Mouse (Mus musculus): ENCODE data around the gene Snx32.

Gene Snx32

GRCm38 (mm10) chr19:5510031-5511026 is at the start of gene Snx32:
Gene Snx32 (minus strand): TSS chr19:5510538.
- in situ Hi-C loops (cut with MboI, MseI) = no loop called here

DNA sequence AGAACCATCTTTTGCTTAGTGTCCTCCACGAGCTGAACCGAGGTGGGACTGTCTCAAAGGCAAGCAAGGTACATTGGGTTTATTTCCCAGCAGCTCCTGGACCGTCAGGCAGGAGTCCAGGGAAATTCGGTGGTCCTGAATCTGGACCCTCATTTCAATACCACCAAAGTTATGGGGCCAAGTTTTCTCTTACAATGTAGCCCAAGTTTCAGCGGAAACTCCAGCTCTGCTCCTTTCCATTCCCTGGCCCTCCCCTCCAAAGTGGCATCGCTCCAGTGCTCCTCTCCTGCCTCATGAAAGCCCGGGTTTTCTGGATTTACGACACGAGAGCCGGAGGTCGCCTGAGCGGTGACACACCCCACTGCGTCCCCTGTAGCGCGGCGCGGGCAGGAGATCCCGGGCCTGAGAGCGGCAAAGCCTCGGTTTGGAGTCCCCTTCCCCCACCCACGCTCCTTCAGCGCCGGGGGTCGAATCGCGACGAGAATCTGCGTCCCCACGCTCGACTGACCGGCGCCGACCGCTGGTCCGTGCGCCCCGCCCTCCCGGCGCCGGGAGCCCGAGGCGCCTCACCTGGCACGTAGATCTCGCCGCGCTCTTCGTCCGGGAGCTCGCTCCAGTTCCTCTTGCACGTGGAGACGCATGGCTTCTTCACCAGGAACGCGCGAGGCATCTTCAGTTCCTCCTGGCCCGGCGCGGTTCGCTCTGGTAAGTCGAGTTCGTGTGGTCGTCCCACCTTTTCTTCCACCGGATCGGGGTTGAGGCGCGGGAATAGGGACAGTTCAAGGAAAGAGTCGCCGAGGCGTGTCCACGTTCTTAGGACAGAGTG is 49.5 kb upstream of the Snx32 start:
- in situ Hi-C loops (cut with MboI, MseI) = no loop called here

GRCm38 (mm10) chr19:5559229-5559628 is 48.9 kb upstream of the Snx32 start:
- in situ Hi-C loops (cut with MboI, MseI) = no loop called here

DNA sequence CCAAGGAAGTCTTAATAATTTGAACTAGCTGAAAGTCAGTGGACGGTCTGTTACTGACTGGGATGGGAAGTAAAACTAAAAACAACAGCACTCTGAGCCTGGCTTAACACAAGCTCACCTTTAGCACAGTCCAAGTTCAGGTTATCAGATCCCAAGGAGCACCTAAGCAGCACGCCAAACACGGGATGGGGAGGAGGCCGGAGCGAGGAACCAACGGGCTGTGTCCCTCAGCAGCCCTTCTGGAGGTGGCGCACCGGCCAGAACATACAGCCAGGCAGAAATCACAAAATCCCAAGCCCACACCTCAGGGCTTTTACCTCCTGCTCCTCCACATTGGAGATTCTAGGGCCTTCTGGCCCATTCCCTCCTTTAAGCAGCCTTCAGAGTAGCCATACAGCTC is 48.4 kb upstream of the Snx32 start:
- in situ Hi-C loops (cut with MboI, MseI) = no loop called here

DNA sequence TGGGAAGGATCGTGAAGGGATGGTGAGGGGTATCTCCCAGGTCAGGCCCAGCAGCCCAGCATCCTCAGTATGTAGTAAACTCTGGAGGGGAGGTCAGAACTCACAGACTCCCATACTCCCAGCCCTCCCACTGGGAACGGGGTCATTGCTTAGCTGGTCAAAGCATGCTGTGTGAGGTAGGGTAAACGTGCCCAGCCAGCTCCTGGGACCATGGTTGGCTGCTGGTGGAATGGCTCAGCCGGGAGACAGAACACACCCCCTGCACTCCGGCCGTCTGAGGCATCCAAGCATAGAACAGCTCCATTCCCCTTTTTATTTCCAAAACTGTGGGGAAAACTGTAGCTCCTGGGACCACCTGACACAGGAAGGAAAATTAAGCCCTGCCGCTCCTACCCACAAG is 47.8 kb upstream of the Snx32 start:
- in situ Hi-C loops (cut with MboI, MseI) = no loop called here

- in situ Hi-C loops (cut with MboI, MseI) = no loop called here
These were observed 43.9 kb upstream of the Snx32 start for GRCm38 (mm10) chr19:5554212-5554611.

- in situ Hi-C loops (cut with MboI, MseI) = no loop called here
These were observed 43.5 kb upstream of the Snx32 start for GRCm38 (mm10) chr19:5553802-5554201.

- in situ Hi-C loops (cut with MboI, MseI) = loop anchor here in 1 of 2 experiments (10.0 kb wide), 1 partner anchor 347 kb away; the partner anchor contains the start of gene Tigd3
These were observed 37.2 kb upstream of the Snx32 start for GRCm38 (mm10) chr19:5547471-5548056.

- in situ Hi-C loops (cut with MboI, MseI) = loop anchor here in 1 of 2 experiments (10.0 kb wide), 1 partner anchor 351 kb away; the partner anchor contains the start of gene Tigd3
These were observed 33.7 kb upstream of the Snx32 start for GRCm38 (mm10) chr19:5544031-5544430.

- in situ Hi-C loops (cut with MboI, MseI) = loop anchor here in 1 of 2 experiments (10.0 kb wide), 1 partner anchor 351 kb away; the partner anchor contains the start of gene Tigd3
These were observed 33.0 kb upstream of the Snx32 start for GRCm38 (mm10) chr19:5543362-5543761.

DNA sequence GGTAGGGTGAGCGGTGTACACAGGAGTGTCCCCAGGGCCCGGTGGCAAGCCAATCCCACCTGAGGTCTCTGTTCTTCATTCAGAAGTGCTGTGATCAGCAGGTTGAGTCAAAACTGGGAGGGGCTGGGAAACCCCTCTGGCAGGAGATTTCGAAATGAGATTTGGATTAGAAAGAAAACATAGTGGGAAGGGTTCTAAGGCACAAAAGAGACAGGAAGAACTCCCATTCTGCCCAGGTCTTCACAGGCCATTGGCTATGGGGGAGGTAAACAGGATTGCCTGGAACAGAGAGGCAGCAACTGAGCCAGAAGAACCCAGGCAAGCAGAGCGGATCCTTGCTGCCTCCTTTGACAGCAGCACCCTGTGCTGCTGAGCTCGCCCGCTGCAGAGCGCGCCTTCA is 28.4 kb upstream of the Snx32 start:
- in situ Hi-C loops (cut with MboI, MseI) = no loop called here

- in situ Hi-C loops (cut with MboI, MseI) = loop anchor here (5.0 kb wide), 2 partner anchors 35 to 40 kb away; partner anchors contain the start of gene Ap5b1 (in 1 of the 2)
These were observed 22.2 kb upstream of the Snx32 start for GRCm38 (mm10) chr19:5532520-5532919.

DNA sequence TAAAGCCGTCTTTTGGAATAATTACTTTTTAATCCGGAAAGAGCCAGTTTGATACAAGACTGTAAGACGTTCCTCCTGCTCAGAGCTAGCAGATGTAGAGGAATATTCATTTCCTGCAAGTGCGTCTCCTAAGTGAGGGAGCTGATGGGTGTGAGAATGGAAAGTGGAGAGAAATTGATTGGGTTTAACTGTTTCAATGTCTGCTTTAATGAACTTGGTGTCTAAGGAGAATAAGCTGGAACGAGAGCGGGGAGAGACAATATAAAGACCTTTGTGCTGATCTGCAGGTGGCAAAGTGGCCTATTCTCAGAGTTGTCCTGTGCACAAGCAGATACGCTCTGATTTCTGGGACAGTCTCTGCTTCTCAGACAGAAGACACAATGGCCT is 19.8 kb upstream of the Snx32 start:
- in situ Hi-C loops (cut with MboI, MseI) = loop anchor here (5.0 kb wide), 2 partner anchors 37 to 42 kb away; partner anchors contain the start of gene Ap5b1 (in 1 of the 2)

- in situ Hi-C loops (cut with MboI, MseI) = loop anchor here (5.0 kb wide), 2 partner anchors 38 to 43 kb away; partner anchors contain the start of gene Ap5b1 (in 1 of the 2)
These were observed 19.2 kb upstream of the Snx32 start for GRCm38 (mm10) chr19:5529325-5530137.

DNA sequence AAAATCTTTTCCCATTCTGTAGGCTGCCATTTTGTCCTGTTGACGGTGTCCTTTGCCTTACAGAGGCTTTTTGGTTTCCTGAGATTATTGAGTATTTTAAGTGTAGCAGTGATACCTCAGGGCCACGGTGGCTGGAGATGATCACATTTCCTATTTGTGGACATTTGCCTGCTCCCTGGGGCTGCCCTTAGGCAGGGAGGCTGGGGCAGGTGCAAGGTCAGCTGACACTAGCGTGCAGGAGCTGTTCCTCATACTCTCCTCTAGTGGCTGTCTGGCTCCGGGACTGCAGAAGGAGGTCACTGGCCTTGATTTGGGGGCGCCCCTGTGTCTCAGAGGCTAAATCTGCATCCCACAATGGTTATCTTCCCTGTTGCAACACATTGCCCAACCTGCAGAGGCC is 14.9 kb upstream of the Snx32 start:
- in situ Hi-C loops (cut with MboI, MseI) = no loop called here

- in situ Hi-C loops (cut with MboI, MseI) = no loop called here
These were observed 8.4 kb upstream of the Snx32 start for GRCm38 (mm10) chr19:5518721-5519120.

- in situ Hi-C loops (cut with MboI, MseI) = no loop called here
These were observed 6.7 kb upstream of the Snx32 start for GRCm38 (mm10) chr19:5516906-5517505.

- in situ Hi-C loops (cut with MboI, MseI) = no loop called here
These were observed 5.8 kb upstream of the Snx32 start for GRCm38 (mm10) chr19:5515840-5516777.

DNA sequence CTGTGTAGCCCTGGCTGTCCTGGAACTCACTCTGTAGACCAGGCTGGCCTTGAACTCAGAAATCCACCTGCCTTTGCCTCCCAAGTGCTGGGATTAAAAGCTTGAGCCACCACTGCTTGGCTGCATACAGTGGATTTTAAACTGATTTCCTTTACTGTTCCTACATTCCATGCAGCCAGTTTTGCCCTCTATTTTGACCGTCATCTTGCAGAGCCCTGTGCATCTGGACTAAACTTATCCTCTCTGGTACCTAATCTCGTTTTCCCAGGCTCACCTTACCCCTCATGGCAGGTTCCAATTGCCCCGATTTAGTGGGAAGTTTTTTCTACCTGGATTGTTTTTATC is 2.6 kb upstream of the Snx32 start:
- in situ Hi-C loops (cut with MboI, MseI) = no loop called here

All from T-helper 17 cell (primary cell).